Mouse (Mus musculus) liver, adult 2 months (tissue): ENCODE data around the gene Luzp2.

Experiments
- CTCF ChIP-seq: fragments of 200-500 bp; IDR thresholded peaks from 2 replicates; pipeline ENCODE4 v1.5.1; 2011; ENCODE audit warnings: low read depth, low read length, control low read depth
- POLR2A ChIP-seq: fragments of 200-500 bp; IDR thresholded peaks from 2 replicates; pipeline ENCODE4 v1.6.1; 2011; ENCODE audit warnings: low read length, control low read depth; ENCODE audit not compliant: insufficient read depth; ENCODE audit errors: extremely low read depth

DNA sequence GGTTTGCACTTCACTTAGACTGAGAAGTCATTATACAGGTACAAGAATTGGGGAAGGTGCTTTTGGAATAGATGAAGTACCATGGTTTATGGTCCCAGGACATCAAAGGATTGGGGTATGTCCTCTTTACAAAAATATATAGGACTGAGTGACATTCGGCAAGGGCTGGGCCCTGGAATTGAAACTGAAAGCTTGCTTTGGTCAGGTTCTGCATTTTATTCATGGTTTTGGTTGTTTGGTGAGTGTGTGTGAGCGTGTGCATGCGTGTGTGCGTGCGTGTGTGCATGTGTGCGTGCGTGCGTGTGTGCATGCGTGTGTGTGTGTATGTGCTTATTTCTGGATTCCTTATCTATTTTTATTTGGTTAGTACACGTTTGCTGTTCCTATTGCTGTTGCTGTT is 353.6 kb downstream of the Luzp2 start:
- TF ChIP-seq POLR2A (no peak), CTCF (no peak)
